Mouse (Mus musculus) spleen, adult 2 months (tissue): ENCODE measurements around the gene Olfr1192-ps1.

ENCODE experiments used
- CTCF ChIP-seq: fragments of 200-500 bp; IDR thresholded peaks from 2 replicates; pipeline ENCODE4 v1.5.1; 2011; ENCODE audit warnings: mild to moderate bottlenecking, inconsistent platforms; ENCODE audit not compliant: insufficient read depth, insufficient read length, insufficient replicate concordance; ENCODE audit errors: extremely low read depth
- POLR2A ChIP-seq: fragments of 200-500 bp; IDR thresholded peaks from 2 replicates; pipeline ENCODE4 v1.6.1; 2011; ENCODE audit warnings: low read depth, low read length, inconsistent platforms

DNA sequence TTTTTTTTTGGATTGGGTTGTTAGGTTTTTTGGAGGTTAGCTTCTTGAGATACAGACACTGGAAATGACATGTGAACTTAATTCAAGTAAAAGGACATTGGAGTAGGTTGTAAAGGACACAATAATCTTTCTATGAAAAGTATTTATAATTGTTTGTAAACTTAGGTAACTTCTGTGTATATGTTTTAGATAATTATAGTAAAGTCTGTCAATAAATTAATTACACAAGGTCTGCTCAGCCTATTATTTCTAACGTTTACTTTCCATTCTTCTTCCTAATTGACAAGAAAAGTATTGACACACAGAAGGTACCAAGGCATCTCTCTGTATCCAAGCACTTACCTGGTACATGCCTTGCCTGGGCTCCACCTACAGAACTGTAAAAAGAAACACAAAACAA is at the start of gene Olfr1192-ps1:
- no peak for TF ChIP-seq CTCF
- no peak for TF ChIP-seq POLR2A
